Mouse (Mus musculus): ENCODE data around the gene Vwa5b1.
A peak's percentile ranks its signal among the peaks of the same experiment; 100 is the strongest.

Gene Vwa5b1

GRCm38 (mm10) chr4:138530011-138530410, 105.7 kb downstream of the Vwa5b1 start:
- no peak for DNase-seq (ENCODE audit: low spot score in 2 of 2)

- no peak for DNase-seq (ENCODE audit: low spot score in 2 of 2)
Observed at GRCm38 (mm10) chr4:138525684-138526083, 110.0 kb downstream of the Vwa5b1 start.

- no peak for DNase-seq (ENCODE audit: low spot score in 2 of 2)
Observed at GRCm38 (mm10) chr4:138524769-138525168, 110.9 kb downstream of the Vwa5b1 start.

GRCm38 (mm10) chr4:138523775-138524174, 111.9 kb downstream of the Vwa5b1 start:
- no peak for DNase-seq (ENCODE audit: low spot score in 2 of 2)

GRCm38 (mm10) chr4:138522296-138522695, 113.4 kb downstream of the Vwa5b1 start:
- peak in 1 of 2 experiments; percentile 34 for DNase-seq (ENCODE audit: low spot score in 2 of 2)

- no peak for DNase-seq (ENCODE audit: low spot score in 2 of 2)
Observed at GRCm38 (mm10) chr4:138517153-138517789, 118.4 kb downstream of the Vwa5b1 start.

- DNase-seq (ENCODE audit: low spot score in 2 of 2): no peak
Observed at GRCm38 (mm10) chr4:138516448-138516847, 119.2 kb downstream of the Vwa5b1 start.
